Mouse (Mus musculus): ENCODE results near the gene Ttc7b.

The Ttc7b gene

DNA sequence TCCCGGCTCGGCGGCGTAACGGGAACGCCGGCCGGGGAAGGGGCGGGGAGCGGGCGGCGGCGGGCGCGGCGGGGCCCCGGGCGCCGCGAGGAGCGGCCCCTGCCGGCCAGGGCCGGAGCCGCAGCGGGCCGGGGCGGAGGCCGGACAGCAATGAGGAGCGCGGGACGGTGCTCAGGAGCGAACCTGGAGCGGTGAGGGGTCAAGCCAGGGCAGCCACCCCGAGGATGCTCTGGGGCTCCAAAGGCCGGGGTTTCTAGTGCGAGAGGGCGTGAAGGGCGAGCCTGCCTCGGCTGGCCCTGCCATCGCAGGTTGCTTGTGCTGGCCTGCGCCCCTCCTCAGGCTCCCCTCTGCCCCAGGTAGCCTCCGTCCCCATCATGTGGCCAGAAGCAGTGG is at the start of gene Ttc7b:
Ttc7b (minus strand) TSS at position 33 of the 393 bp plus-strand sequence.
- peak; percentile 54 for DNase-seq (ENCODE audit: low read depth, low spot score)

DNA sequence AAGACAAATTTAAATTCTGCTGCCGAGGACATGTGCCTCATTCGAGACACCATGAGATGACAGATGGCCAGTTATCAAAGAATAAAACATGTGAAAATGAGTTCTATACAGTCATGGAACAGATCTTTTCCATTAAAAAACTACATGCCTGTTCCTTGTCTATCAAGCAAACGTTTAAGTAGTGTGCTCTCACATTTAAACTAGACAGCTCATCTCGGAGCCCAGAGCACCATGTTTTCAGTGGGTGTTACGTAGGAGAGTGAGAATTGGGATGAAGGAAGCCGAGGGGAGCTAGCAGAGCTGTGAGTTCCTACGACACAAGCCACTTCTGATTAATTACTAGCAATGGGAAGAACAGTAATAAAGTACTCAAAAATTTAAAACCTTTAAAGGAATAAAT is 48.2 kb upstream of the Ttc7b start:
- DNase-seq (ENCODE audit: low read depth, low spot score) = no peak

DNA sequence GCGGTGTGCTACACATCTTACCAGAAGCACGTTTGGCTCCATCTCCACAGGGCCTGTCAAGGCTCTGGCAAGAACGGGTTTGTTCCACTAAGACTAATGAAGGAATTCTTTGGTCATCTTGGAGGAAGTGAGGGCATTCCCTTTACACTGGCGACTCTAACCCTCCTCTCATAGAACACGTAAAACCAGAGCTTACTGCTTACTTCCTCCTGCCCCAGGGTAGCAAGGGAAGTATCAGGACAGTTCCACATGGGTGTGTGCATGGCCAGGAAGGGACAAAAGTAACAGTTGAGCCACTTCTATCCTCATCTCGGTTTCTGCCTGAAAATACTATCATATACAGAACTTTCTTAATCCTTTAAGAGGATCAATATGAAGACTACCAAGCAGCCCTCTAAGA is 47.5 kb upstream of the Ttc7b start:
- no peak for DNase-seq (ENCODE audit: low read depth, low spot score)

DNA sequence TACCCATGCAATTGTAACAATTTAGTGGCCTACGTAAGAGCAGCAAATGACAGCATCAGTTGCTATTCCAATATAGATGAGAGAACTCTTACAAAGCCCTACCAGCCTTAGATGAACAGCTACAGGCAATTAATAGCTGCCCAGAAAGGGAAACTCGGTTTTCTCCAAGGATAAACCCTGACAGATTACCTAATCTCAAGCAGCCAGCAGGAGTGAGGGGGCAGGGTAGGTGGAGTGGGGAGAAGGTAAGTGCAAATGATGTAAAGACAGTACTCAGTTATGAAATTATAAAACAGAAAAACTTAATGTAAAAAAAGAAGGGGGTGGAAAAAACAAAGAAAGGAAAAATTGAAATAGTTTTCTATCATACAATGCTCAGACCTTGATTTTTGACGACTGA is 47.0 kb upstream of the Ttc7b start:
- no peak for DNase-seq (ENCODE audit: low read depth, low spot score)

DNA sequence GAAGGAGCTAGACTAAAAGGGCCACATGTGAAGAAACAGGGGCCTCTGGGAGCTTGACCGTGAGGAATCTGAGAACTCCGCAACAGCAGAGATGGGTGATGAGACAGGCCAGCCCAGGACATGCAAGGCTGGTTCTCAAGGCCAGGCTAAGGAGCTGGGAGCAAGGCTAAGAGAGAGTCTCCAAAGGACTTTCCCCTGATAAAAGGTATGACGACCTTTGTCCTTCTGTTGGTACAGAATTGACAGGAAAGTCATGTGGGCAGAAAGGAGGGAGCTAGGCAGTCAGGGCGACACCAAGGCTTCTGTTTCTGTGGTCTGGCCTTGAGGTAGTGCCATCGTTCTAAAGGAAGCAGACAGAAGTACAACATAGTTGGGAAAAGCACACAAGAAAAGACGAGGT is 33.0 kb upstream of the Ttc7b start:
- no peak for DNase-seq (ENCODE audit: low read depth, low spot score)

DNA sequence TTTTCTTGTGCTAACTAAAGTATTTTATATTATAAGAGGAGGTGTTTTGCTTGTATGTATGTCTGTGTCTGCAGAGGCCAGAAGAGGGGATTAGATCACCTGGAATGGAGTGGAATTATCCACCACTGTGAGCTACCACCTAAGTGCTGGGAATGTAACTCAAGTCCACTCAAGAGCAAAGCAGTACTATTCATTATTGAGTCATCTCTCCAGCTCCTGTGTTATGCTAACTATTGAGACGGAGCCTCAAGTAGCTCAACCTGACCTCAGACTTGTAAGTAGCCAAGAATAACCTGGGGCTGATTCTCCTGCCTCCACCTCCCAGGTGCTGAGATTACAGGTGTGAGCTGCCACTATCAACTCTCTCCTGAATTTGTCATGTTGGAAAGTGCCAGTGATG is 31.3 kb upstream of the Ttc7b start:
- DNase-seq (ENCODE audit: low read depth, low spot score) = no peak

DNA sequence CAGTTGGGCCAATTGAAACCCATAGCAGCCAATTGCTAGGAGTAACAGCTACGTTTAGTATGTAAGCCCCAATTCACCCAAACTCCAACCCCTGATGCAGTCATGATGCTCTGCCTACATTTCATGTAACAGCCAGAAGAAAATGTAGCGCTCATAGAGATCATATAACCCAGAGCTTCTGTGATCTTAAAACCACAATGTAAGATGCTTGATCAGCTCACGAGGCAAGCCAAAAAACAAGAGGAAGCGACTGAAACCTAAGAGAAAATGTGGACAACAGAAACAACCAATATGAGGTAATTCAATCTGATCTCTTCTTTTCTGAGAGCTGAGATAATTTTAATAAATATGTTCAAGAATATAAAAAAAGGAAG is 23.6 kb upstream of the Ttc7b start:
- no peak for DNase-seq (ENCODE audit: low read depth, low spot score)

DNA sequence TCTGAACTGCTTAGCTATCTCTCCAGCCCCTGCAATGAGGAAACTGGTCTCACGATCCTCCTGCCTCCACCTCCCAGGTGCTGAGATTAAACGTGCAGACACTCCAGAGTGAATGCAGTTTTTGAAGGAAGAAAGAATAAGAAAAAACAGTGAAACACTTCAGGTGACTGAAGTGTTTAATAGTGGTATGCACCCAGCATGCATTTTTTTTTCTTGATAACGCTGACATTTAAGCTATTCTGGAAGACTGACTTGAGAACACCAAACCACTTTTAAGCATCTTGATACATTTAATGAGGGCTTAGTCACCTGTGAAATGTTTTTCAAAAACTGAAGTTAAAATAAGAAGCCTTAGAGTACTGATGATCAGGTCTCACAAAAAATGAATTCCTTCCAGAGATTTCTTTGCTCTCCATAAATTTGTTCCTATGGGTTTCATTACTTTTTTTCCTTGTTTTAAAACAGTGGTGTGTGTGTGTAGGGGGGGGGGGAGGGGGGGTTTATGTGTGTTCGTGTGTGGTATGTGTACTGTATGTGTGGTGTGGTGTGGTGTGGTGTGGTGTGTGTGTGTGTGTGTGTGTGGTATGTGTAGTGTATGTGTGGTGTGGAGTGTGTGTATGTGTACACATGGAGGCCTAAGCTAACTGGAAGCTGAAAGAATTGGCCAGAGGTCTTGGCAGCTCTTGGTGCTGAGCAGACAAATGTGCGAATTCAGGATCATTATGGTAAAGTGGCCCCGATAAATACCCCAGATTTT is 23.0 kb upstream of the Ttc7b start:
- DNase-seq (ENCODE audit: low read depth, low spot score) = no peak

DNA sequence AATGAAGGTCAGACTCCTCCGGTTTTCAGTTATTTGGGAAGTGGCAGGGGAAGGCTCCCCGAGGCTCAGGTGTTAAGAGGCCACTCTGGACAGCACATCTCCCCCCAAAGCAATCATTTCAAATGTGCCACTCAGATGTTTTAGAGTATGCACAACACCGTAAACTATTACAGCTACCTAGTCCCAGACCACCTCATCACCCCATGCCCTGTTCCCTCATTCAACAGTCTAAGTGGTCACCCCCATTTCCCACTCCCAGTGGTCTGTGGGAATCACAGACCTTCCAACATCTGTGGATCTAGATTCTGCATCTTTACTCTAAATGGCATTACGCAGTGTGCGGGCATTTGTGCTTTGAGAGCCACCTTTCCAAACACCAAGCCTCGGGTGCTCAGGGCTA is 21.9 kb upstream of the Ttc7b start:
- DNase-seq (ENCODE audit: low read depth, low spot score) = no peak

DNA sequence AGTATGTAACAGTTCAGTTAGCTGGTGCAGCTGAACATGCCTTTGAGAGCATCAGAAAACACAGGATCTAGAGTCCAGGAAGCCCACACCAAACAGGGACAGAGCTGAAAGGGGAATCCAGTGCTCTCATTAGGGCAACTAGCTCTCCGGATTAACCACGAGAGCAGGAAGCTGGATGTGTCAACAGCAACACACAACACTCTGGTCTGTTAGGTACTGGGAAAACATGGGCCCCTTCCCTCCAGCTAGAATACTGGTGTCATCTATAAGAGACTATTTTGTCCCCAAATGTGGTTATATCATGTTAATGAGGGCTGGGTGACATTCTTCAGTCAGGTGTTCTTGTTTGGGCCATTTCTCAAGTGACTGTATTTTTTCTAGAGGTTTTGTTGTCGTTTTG is 21.4 kb upstream of the Ttc7b start:
- DNase-seq (ENCODE audit: low read depth, low spot score) = no peak

DNA sequence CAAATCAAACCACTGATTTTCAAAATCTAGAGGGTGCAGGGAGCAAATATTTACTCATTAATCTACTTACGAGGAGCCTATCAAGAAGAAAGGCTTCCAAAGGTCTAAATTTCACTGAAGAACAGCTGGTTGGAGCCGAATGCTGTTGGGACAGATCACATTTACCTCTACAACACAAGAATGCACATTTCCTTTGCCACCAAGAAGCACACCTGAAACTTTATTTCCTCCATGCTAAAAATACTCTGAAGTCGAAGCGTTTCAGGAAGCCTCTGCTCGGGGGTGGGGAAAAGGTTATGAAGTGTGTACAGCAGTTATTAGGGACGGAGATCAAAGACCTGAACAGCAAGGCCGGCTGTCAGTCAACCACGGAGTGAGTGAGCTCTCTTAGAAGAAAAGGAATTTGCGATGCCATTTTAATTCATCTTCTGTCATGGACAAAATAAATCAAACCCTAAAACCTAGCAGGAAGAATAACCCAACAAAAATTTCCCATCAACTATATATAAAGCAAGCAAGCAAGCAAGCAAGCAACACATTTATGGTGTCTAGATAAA is 18.6 kb upstream of the Ttc7b start:
- DNase-seq (ENCODE audit: low read depth, low spot score) = no peak

DNA sequence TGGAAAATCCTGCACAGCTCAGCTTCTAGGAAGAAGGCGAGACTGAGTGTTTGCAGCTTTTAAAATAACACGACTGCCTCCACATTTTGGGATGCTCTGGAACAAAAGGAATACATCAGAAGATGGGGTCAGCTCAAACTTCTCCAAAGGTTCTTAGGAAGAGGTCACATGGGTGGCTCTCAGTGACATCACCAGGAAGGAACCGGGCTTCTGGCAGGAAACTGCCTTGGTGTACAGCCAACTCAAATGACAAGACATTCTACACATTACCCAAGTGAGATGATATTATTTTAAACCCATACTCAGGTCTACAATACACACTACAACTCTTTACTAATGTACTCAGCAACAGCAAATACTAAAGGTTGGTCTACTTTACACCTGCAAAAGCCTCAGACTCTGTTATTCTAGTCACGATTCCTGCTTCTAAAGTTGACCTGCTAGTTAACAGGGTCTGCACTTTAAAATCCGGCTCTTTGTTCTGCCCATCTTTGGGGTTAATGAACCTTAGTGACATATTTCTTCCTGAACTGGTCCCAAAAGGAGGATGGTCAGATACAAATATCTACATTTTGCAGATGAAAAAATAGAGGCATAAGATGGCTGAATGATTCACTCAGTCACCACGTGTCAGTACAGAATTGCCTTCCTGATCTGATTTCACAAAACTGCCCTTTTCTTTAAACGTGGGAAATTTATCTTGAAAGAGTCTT is 18.0 kb upstream of the Ttc7b start:
- no peak for DNase-seq (ENCODE audit: low read depth, low spot score)

DNA sequence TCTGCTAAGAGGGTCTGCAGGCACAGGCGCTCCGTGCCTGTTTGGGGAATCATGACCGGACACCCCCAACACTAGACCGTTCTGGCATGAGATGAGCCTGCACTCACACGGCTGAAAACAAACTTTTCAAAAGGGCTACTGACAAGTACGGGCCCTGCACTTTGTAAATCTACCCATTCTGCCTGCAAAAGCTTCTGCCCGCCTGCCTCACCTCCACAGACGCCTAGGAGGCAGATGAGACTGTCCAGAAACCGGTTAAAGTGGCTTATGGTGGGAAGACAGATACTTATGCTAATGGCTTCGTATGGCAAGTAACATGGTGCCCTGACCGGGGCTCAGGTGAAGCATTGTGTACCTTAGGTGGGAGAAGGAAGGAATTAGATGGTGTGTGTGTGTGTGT is 16.5 kb upstream of the Ttc7b start:
- DNase-seq (ENCODE audit: low read depth, low spot score) = no peak

DNA sequence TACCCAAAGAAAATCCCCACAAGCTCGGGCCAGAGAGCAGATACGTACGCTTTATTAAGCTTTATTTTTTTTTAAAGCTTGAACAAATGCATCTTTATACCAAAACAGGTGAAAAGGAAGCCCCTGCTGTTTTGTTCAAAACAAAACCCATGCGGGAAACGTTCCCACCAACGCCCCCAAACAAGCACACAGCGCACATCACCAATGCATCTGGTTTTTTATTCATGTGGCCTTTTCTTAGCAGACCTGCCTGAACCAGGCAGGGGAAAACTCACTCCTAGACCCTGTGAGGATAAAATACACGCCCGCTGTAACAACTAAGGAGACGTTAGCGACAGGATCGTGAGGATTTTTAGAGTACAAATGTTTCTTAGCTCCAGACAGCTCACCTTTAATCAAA is 14.4 kb upstream of the Ttc7b start:
- DNase-seq (ENCODE audit: low read depth, low spot score) = no peak

DNA sequence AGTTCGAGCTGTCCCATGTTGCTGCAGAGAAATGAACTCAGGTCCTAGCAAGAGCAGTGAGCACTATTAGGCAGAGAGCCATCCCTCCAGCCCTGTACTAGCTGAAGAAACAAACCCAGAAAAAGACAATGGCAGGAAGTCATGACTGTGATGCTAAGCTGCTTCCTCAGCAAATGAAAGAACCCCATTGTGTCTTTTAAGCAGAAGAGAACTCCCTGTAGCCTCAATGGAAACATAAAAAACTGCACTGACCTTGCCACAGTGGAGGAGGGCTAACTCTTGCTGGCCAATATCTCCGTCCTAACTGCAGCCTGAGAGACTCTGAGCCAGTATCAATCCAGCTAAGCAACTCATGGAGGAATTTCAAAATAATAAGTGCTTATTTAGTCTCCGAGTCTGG is 13.4 kb upstream of the Ttc7b start:
- DNase-seq (ENCODE audit: low read depth, low spot score) = peak; percentile 22

DNA sequence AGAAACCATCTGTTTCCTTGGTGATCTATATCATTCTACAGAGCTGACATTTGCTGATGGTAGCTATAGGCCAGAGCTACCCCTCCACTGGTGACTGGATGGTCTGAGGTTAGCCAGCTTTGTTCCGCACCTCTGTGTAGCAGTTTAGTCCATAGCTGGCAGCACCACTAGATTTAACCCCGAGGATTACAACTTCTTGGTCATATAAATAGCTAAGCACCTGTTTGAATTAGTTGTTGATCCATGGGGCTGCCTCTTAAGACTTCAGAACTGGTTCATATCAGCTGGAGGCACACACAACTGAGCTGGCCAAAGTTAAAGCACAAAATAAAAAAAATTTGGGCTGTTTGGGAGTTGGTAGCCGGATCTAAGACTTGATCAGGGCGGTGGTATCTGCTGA is 12.6 kb upstream of the Ttc7b start:
- no peak for DNase-seq (ENCODE audit: low read depth, low spot score)

DNA sequence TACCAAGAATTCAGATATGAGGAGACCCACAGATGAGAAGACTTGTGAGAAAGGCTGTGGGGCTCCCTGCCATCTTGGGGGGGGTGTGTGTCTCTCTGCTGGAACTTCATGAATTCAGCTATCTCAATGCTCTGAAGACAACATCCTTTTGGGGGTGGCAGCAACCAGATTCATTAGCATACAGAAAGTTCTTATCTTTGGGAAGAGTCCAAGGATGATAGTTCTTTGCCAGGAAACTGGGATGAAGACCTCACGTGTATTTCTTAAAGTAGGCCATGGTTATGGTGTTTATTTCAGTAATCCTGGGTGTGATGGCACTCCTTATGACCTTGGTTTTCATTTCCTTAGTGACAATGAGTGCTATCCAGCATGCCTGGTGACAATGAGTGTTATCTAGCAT is 11.1 kb upstream of the Ttc7b start:
- no peak for DNase-seq (ENCODE audit: low read depth, low spot score)

DNA sequence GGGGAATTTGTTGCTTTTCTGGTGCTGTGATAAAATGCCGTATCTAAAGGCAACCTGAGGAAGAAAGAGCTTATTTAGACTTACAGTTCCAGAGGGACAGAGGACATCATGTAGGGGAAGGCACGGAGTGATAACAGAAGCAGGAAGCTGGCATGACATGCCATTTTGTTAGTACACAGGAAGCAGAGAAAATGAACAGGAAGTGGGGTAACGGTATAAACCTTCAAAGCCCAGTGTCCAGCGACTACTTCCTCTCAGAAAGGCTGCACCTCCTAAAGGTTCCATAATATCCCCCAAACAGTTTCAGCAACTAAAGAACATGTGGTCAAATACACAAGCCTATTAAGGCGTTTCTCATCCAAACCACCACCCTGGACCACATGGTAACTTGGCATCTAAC is 10.2 kb upstream of the Ttc7b start:
- no peak for DNase-seq (ENCODE audit: low read depth, low spot score)

DNA sequence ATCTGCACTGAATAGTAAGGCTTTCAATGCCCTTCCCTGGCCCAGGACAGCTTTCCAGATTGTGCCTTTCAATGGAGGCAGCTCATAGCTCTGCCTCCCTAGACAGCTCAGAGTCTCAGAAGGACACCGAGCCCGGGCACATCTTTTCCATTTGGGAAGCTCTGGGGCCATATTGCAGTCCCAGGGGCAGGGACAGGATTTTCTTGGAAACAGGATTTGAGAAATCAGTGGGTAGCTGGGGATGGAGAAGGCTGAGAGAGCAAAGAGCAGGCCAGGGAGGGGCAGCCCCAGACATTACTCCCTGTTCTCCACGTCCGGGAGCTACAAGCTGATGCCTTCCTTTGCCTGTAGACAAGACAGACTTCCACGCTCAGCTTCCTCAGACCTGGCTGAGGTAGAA is 9.0 kb upstream of the Ttc7b start:
- DNase-seq (ENCODE audit: low read depth, low spot score) = no peak

DNA sequence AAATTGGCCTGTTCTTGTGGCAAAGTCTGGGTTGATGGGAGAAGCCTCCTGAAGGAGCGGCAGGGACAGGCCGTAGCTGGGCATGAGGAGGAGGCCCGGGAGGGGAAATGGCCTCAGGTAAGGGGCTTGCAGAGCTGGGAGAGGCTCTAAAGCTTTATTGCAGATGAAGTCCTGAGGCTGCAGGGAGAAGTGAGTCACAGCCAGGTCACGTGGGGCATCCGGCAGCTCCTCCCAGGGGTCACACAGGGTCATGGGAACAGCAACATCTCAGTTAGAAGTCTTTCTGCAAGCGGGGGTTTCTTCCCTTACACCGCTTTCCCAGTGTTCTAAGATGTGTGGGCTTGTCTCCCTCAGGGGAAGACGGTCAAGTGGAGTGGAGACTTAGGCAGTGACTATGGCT is 8.5 kb upstream of the Ttc7b start:
- peak; percentile 69 for DNase-seq (ENCODE audit: low read depth, low spot score)

DNA sequence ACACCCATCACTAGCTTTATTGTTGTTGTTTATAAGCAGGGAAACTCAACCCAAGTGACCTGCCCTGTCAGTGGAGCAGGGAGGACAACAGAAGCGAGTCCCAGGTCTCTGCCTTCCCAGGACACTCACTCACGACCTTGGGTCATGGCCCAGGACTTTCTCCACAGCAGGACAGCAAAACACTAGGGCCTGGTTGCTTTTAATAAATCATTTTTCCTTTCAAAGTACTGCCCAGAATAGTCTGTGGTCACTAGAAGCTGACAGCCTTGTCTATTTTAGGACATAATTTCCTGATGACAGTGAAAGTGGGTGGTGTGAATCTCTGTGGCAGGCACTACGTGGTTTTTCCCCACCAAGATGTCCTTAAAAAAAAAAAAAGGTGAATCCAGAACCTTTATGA is 7.6 kb upstream of the Ttc7b start:
- no peak for DNase-seq (ENCODE audit: low read depth, low spot score)

DNA sequence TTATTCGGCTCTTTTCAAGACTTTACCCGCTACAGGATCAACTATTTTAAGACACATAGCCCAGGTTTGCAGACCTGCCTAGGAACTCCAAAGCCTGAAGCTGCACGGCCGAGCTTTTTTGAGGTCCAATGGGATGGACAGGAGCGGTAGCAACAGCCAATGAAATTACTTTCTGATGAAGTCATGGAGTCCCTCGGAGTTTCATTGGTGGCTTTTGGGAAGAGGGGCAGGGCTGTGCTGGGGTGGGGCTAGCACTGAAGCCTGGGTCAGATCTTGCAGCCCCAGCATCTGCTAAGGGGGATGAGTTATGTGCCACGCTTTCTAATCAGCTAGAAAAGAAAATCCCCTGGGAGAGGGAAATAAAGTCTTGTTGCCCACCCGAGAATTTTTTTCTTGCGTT is 7.1 kb upstream of the Ttc7b start:
- DNase-seq (ENCODE audit: low read depth, low spot score) = peak; percentile 91

DNA sequence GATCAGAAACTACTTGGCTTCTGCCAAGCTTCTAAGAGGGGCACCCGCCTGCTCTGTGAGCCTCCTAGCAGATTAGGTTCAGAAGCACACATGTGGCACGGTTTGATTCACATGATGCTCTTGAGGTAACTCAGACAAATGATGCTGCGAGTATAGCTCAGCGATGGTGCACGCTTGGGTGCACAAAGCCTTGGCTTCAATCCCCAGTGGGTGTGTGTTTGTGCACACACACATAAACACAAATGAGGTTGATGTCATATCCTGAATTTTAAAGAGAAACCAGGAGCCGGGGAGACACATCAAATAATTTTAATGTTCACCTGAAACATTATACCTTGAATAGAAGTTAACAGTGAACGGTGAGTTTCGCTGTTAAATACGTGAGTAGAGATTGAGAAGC is 6.6 kb upstream of the Ttc7b start:
- no peak for DNase-seq (ENCODE audit: low read depth, low spot score)
